ENCODE assay signal across 22 mouse cellular contexts in the genomic region with DNA sequence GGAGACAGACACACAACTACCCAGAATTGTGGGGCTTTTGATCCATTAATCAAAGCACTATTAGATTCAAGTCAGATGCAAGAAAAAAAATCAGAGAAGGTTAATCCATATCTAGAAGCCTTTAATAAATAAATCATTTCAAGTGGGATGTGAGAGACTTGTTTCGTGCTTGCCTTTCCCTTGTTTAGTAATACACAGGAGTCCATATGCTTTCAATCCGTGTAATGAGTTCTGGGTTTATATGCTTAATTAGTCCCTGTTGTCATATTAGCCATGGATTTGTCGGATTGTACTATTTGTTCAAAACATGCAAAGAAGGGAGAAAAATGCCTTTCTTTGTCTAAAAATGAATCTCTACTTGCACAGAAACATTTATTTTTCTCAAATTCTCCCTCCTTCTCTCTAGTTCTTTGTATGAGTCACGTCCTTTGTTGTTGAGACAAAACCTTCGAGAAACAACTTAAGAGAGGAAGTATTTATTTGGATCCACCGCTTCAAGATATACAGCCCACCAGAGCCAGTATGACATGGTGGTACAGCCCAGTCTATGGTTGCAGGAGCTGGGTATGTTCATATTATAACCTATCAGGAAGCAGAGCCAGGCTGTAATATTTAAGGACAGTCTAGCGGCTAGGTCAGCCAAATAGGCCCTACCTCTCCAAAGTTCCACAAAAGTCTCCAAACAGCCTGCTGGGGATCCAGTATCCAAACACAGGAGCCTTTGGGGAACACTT.
"Had no signal": no experiment of that assay in that cellular context is flagged by ENCODE, and none has a peak within 500 bp of the region (broad histone marks: within the 10 kb centered on the region; RNA-seq: fewer than 3 reads in every experiment).

No protein-coding gene starts in this region.

- H3K27me3 ChIP-seq: liver, embryonic 13.5 days; liver, embryonic 15.5 days; lung, embryonic 15.5 days; megakaryocyte, embryonic 14.5 days; neural tube, embryonic 12.5 days had no signal

- H3K9ac ChIP-seq: liver, embryonic 13.5 days; liver, embryonic 15.5 days; liver, postnatal 0 days; lung, embryonic 15.5 days; neural tube, embryonic 12.5 days had no signal

- ATAC-seq: liver, postnatal 0 days; lung, postnatal 0 days had no signal

- H3K36me3 ChIP-seq: liver, embryonic 13.5 days; liver, embryonic 15.5 days; lung, embryonic 15.5 days; neural tube, embryonic 12.5 days had no signal

- H3K4me3 ChIP-seq: liver, embryonic 13.5 days; liver, embryonic 15.5 days; lung, embryonic 15.5 days; megakaryocyte, embryonic 14.5 days; myocyte; neural tube, embryonic 12.5 days had no signal

- H3K4me2 ChIP-seq: liver, embryonic 11.5 days; liver, embryonic 13.5 days; liver, embryonic 15.5 days; lung, embryonic 15.5 days; neural tube, embryonic 12.5 days had no signal

- H3K4me1 ChIP-seq: liver, embryonic 13.5 days; liver, embryonic 15.5 days; lung, embryonic 15.5 days; megakaryocyte, embryonic 14.5 days; neural tube, embryonic 12.5 days had no signal

- H3K9me3 ChIP-seq: liver, embryonic 13.5 days; liver, embryonic 15.5 days; lung, embryonic 15.5 days; megakaryocyte, embryonic 14.5 days; neural tube, embryonic 12.5 days had no signal

- DNase-seq: liver; liver, embryonic 13.5 days; liver, postnatal 0 days; lung, adult 2 months; lung, postnatal 14 days; lung, postnatal 36 days; retina, postnatal 1 day; right cerebral cortex, adult 18-20 months; right cerebral cortex, postnatal 25 days; right cerebral cortex, postnatal 4 days; spleen, adult 18-20 months; thymus, adult 18-20 months; thymus, postnatal 14 days; thymus, postnatal 36 days had no signal

- H3K27ac ChIP-seq: liver, embryonic 13.5 days; liver, embryonic 15.5 days; lung, embryonic 15.5 days; macrophage; neural tube, embryonic 12.5 days had no signal
